Mouse (Mus musculus) bone marrow, adult 2 months (tissue): Measurements from ENCODE around the gene Ttc16. TPM values are rescaled to one million over a fixed set of nuclear protein-coding genes. Genes with fewer than 3 reads are reported as not detected.

Experiments
- H3K27ac ChIP-seq: fragments of 200-500 bp; 2 replicates; pipeline ENCODE4 v1.5.1; 2012; ENCODE audit warnings: low read depth, mild to moderate bottlenecking, control low read depth, inconsistent platforms, low read length; ENCODE audit not compliant: control insufficient read depth, poor library complexity, insufficient read depth
- H3K4me1 ChIP-seq: fragments of 200-500 bp; 2 replicates; pipeline ENCODE4 v1.6.1; 2011; ENCODE audit warnings: low read length; ENCODE audit not compliant: control insufficient read depth, insufficient read depth
- H3K4me3 ChIP-seq: fragments of 200-500 bp; replicated peaks from 2 replicates; pipeline ENCODE3; 2011; ENCODE audit warnings: mild to moderate bottlenecking, low read depth, low read length, control low read depth; ENCODE audit not compliant: control insufficient read depth
- CTCF ChIP-seq: fragments of 200-500 bp; IDR thresholded peaks from 2 replicates; pipeline ENCODE4 v1.5.1; 2011; ENCODE audit warnings: low read length, control low read depth; ENCODE audit not compliant: control insufficient read depth, insufficient read depth
- POLR2A ChIP-seq: fragments of 200-500 bp; IDR thresholded peaks from 2 replicates; pipeline ENCODE4 v1.6.1; 2011; ENCODE audit warnings: low read depth, mild to moderate bottlenecking, control low read depth, low read length, borderline replicate concordance; ENCODE audit not compliant: control insufficient read depth
- WGBS: fragments of 180-500 bp; shearing (Covaris S2); methylation state at CpG from one replicate; pipeline ENCODE4 v1.1.7; 2018; 5-methylcytosine and 5-hydroxymethylcytosine counted together
- polyA plus RNA-seq: library from polyadenylated mRNA; stranded (reverse); fragments of >200 nt; gene quantifications from 2 replicates; pipeline ENCODE4 v1.2.4, GENCODE M21; 2011; ENCODE audit warnings: low replicate concordance; ENCODE audit not compliant: missing spikeins, insufficient read depth, insufficient read length

Ttc16 gene
- polyA plus RNA-seq, 1 experiment = 1.5 TPM

- Histone ChIP-seq H3K4me3 (no peak overlapping the region), H3K27ac (no peak overlapping the region; the same call in 1 of the 2 replicates), H3K4me1 (no peaks in the 10 kb centered on the region)
- TF ChIP-seq CTCF (no peak), POLR2A (no peak)
- 92% methylated on average over 18 of the region's 18 CpGs for WGBS
These were observed 33.3 kb downstream of the Ttc16 start for GRCm38 (mm10) chr2:32742173-32742531.

GRCm38 (mm10) chr2:32741273-32742172 lies 33.9 kb downstream of the Ttc16 start:
- Histone ChIP-seq H3K4me3 (no peak overlapping the region), H3K4me1 (no peaks in the 10 kb centered on the region), H3K27ac (no peak overlapping the region)
- 82% methylated on average over 55 of the region's 58 CpGs for WGBS
- TF ChIP-seq CTCF (no peak), POLR2A (no peak)

- WGBS = 74% methylated on average over 11 of the region's 11 CpGs
- H3K27ac ChIP-seq = no peak within 1 kb of the TSS
These were observed 34.5 kb downstream of the Ttc16 start, which contains the start of gene 6330409D20Rik for GRCm38 (mm10) chr2:32740916-32741272. TSS of gene 6330409D20Rik (minus strand) at chr2:32741016.

DNA sequence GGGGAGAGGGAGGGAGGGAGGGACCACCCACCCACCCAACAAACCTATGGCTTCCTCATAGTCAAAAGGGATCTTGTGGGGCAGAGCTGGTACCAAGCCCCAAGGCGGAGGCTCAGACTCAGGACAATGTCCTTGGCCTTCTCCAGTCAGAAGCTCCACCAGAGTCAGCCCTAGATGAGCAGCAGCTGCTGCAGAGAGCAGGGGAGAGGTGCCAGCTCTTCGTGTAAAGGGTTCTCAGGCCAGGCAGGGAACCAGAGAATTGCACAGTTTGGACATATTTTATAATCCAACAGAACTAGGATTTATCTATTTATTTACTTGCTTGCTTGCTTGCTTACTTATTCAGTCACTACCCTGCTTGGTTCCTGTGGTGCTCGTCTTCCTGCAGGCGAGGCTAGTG lies 36.1 kb downstream of the Ttc16 start:
- 77% methylated on average over 4 of the region's 4 CpGs for WGBS
- Histone ChIP-seq H3K4me1 (no peaks in the 10 kb centered on the region; the same call in 1 of the 2 replicates), H3K4me3 (no peak overlapping the region), H3K27ac (no peak overlapping the region)
- no peak for TF ChIP-seq CTCF
- TF ChIP-seq POLR2A = no peak

More at GRCm38 (mm10) chr2:32740916-32741272, 34.5 kb downstream of the Ttc16 start, which contains the start of gene 6330409D20Rik:
- no peak for TF ChIP-seq CTCF
- no peak for TF ChIP-seq POLR2A
- Histone ChIP-seq H3K4me1 (no peaks in the 10 kb centered on the region), H3K4me3 (no peak within 1 kb of the TSS)

DNA sequence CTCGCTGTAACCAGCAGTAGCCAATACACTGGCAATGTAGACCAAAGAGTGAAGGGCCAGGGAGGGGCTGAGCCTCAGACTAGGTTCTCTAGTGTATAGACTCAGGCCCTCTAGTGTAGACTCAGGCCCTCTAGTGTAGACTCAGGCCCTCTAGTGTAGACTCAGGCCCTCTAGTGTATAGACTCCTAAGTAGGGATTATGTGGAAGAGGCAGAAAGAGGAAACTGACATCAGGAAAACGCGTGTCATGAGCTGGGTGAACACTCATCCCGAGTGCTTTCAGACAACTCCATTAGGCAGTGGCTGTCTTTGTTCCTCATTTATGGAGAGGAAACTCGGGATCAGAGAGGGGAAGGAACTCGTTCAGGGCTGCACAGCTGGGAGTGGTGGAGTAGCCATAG lies 38.4 kb downstream of the Ttc16 start:
- no peak for TF ChIP-seq CTCF
- no peaks in the 10 kb centered on the region; the same call in 1 of the 2 replicates for H3K4me1 ChIP-seq
- 42% methylated on average over 6 of the region's 6 CpGs for WGBS
- no peak overlapping the region for H3K27ac ChIP-seq
- H3K4me3 ChIP-seq = no peak overlapping the region

GRCm38 (mm10) chr2:32736306-32736829 lies 39.1 kb downstream of the Ttc16 start:
- TF ChIP-seq POLR2A = no peak
- no peak for TF ChIP-seq CTCF
- 46% methylated on average over 3 of the region's 3 CpGs for WGBS
- Histone ChIP-seq H3K27ac (no peak overlapping the region), H3K4me3 (no peak overlapping the region), H3K4me1 (no peaks in the 10 kb centered on the region; the same call in 1 of the 2 replicates)

DNA sequence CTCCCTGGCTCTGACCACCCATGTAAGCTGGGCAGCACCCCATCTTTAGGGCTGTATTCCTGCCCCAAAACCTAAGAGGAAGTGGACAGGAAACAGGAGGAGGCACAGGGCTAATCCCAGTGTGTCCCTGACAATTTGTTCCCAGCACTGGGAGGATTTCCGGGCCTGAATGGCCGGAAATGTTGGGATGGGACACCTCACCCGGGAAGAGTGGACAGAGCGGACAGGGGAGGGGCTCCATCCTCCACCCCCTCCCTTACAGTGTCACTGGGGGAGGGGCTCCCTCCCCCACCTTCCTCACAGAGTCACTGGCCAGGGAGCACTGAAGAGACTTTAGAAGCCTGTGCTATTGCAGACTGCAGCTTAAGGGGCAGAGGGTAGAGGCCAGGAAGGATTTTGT lies 40.5 kb downstream of the Ttc16 start:
- Histone ChIP-seq H3K27ac (no peak overlapping the region), H3K4me3 (no peak overlapping the region), H3K4me1 (no peaks in the 10 kb centered on the region; the same call in 1 of the 2 replicates)
- WGBS = 54% methylated on average over 4 of the region's 4 CpGs
- TF ChIP-seq POLR2A (no peak), CTCF (no peak)

DNA sequence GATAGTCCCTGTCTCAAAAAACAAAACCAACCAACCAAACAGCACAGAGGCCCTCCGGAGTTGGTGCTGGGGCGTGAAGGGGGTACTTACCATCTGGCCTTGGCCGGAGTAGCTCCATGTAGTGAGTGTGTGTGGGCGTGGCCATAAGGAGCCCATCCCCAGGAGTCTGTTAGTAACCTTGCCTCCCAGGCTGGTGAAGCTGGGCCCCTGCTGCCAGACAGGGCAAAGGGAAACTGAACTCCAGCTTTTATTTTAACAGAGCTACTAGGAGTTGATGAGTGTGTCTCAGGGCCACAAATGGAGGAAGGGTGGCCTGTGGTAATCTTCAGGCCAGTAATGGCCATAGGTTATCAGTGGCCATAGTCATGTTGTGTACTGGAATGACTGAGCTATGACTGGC lies 41.0 kb downstream of the Ttc16 start:
- Histone ChIP-seq H3K4me3 (no peak overlapping the region), H3K27ac (no peak overlapping the region), H3K4me1 (no peaks in the 10 kb centered on the region; the same call in 1 of the 2 replicates)
- TF ChIP-seq CTCF (no peak), POLR2A (no peak)
- WGBS = 78% methylated on average over 4 of the region's 4 CpGs
